Mouse (Mus musculus): ENCODE results near the gene Defb20.

DNA sequence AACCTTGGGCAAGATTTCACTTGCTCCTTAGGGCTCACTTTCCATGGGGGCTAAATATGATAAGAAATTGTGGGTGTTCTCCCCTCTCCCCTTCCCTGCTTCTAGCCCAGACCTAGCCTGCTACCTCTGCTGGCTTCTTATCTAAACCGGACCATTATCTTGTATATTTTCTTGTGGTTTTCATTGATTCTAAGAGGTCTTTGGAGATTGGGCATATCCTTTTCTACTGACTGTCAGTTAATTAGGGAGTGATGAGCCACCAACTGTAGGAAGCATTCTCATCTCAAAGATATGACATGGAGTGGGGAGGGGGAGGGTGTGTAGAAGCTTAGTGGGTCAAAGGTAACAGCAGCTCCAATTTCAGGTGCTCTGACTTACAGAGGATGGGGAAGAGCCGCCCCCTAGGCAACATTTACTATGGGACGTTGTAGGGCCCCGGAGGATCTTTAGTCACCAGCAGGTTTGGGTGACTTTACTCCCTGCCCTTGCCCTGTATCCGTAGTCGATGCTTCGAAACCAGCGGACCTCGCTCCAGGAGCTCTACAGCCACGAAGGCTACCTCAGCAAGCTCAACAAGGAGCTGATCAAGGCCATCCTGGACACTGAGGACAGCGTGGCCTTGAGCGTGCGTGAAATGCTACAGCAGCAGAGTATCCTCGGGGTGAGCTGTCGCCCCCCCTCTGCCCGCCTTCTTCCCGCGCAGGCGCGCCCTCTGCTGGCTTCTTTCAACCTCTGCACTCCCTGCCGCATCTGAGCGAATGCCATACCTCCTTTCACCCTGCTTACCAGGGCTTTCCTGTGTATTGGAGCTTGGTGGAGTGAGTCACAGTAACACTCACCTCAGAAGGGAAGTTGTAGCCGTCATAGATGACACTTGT, 39.6 kb upstream of the Defb20 start:
- TF ChIP-seq GATA1 (IDR thresholded peaks at IDR 0.05; ENCODE audit: low read length) = no peak
- no peak for TF ChIP-seq TAL1 (IDR thresholded peaks at IDR 0.05; ENCODE audit: low read length)
